Mouse (Mus musculus): ENCODE measurements around the gene Gm12184.

DNA sequence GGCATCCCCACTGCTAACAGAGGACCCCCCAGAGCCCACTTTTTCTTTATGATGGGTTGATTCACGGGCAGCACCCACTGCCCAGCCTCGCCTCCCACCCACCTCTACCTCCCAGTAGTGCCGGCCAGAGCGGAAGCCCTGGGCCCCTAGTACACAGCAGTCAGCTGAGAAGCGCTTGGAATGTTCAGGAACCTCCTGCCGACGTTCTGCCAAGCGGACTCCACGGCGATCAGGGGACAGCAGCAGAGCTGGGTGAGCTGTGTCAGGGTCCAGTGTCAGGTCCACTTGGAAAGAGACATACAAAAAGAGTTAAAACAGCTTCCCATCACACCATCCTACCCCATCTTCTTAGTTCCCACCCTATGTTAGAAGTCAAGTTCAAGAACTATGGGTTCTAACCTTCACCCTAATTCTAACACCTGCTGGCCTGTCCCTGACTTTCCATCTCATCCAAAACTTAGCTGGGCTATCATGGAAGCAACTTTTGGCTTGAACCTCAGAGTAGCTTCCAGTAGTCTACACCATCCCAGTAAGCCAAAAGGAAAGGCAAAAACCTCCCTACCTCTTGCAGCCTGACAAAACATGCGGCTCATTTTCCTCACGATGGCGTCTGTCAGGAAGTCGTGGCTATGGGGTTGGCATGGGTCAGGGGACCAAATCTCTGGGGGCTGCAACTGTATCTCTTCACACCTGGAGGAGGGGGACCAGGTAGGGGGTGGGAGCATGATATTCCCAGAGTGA is 18.7 kb downstream of the Gm12184 start:
- TF ChIP-seq CTCF (conservative IDR thresholded peaks at IDR 0.05; ENCODE audit: low read length): no peak
- no peak for TF ChIP-seq POU5F1 (IDR thresholded peaks at IDR 0.05; ENCODE audit: borderline replicate concordance, low read length)
- no peak for TF ChIP-seq NANOG (IDR thresholded peaks at IDR 0.05; ENCODE audit: borderline replicate concordance, low read length)
